Mouse (Mus musculus): ENCODE measurements around the gene Theg.
A peak's percentile ranks its signal among the peaks of the same experiment; 100 is the strongest.

Theg gene

DNA sequence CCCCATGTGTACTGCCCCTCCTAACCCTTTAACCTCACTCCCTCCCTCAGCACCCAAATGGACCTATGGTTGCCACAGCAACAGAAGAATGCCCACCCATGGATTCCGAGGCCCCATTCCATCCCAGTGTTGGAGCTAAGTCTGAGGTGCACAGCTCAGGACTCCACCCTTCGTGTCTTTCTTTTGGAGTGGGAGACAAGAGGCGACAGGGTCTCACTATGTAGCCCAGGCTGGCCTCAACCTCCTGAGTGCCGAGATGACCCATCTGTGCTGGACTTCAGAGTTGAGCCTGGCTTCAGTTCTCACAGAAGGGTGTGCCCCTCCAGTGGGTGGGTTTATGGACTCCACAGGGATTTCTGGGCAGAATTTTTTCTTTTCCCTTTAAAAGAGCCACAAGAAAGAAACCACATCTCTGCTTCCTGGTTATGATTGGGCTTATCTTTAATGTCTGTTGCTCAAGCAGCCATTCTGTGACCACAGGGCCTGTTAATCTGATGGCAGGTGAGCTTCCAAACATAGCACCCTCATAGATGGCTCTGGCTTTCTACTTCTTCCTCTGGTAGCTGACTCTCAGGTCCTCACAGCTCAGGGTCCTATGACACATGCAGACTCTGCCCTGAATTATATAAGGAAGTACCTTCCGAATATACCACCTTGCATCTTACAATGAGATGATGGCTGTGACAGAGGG is at the start of gene Theg:
Theg (minus strand) TSS at position 271 of the 691 bp plus-strand sequence.
- no peak for DNase-seq (ENCODE audit: low spot score in 2 of 2)

DNA sequence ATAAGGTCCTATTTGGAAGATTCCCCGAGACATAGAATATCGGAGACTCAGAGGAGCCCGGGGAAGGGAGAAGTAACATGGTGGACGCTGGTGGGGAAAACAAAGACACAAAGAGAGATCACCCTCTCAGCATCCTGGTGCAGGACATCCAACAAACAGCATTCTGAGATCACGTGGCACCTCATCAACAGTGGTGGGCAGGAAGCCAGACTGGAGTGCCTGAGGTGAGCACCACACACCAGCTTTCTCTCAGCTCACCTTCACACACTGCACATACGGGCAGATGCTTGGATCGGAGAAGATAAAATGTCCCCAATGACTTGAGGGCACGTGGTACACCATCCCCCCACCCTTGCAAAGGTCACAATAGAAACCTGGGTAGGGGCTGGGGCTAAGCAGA is 49.2 kb upstream of the Theg start:
- DNase-seq (ENCODE audit: low spot score in 2 of 2): no peak

DNA sequence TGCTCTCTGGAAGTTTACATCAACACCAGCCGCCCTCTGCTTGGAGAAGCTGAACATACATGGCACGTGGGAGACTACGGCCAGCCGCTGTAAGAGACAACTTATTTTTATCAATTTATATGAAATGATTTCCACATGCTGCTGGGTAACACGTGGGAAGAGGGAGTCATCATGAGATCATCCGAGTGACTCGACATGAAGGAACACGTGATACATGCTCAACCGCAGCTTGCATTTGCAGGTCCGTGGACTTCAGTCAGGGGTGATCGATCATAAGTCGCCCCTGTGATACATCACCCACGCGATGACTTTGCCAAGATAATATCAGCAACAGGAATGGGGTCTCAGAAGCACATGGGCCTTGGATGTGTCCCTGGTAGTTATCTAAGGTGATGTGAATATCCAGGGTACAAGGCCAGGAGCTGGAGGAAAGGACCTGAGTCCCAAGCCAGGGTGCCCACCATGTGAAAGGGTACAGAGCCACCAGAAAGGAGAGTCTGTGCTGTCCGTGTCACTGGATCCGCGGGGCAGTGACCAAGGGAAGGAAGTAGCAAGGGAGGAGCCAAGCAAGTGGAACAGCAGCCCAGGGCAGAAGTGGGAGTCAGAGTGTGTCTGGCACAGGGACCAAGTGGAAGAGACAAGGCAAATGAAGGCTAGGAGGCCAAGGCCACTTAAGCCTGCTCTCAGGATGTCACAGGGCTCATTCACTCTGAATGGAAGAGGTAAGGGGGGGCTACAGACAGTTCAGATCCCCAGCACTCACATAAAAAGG is 46.1 kb upstream of the Theg start:
- peak in 1 of 2 experiments; percentile 42 for DNase-seq (ENCODE audit: low spot score in 2 of 2)

DNA sequence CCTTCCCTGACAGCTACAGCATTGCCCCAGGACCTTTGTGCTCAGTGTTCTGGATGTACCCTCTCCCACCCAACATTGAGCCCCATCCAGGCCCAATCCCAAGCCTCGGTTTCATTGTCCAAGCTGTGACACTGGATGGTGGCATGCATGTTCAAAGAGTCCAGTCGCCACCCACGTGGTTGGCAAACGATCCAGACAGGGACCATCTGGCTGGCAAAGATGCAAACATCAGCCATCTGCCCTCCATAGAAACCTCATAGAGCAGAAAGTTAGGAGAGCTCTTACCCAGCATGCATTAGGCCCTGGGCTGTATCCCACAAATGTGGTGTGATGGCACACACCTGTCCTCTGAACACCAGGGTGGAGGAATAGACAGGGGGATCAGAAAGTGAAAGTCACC is 44.3 kb upstream of the Theg start:
- DNase-seq (ENCODE audit: low spot score in 2 of 2): peak; percentile 57 to 59

DNA sequence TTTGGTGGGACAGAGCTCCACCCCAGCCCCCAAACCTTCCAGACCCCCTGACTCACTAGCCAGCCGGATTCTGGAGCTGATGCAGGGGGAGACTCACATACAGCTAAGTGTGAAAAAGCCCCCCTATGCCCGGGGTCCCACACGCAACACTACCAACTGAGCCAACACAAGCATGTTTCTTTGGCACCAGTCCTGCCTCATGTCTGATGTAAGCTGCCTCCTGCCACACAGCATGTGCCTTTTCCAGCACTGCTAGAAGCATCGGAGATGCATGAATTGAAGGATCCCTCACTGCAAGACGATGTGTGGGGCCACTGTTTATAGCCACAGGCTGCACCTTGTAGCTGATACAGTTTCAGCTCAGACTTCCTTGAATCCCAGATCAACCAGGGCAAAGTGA is 41.2 kb upstream of the Theg start:
- DNase-seq (ENCODE audit: low spot score in 2 of 2): no peak

DNA sequence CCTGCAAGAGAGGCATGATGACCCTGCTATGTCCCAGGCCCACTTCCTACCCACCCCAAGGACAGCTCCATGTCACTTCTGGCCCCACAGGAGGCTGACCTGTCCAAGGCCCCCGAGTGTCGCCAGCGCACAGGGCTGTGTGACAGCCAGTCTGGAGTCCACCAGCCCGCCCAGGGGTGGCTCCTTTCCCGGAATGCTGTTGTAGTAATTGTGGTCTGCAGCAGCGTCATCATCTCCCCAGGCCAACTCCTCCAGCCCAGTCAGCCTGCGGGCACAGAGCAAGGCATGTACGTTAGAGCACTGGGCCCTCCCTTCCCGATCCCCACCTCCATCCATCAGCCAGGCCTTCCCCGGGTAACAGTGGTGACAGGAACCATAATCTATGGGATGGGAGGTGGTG is 39.0 kb upstream of the Theg start:
- DNase-seq (ENCODE audit: low spot score in 2 of 2): no peak

DNA sequence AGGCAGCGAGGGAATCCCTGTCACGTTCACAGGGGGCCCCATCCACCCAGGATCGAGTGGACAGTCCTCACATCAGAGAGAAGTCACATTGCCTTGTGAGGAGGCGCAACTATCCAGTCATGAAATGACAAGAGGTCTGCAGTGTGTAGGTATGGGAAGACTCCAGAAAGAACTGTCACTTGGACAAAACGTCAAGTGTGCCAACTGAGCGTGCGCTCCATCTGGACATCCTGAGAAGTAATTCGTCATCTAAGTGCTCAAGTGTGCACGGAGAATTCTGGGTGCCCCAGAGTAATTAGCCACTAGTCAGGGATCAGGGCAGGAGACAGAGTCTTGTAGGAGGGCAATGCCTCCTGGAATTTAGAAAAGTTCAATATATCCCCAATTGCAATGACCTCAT is 38.3 kb upstream of the Theg start:
- DNase-seq (ENCODE audit: low spot score in 2 of 2): no peak

DNA sequence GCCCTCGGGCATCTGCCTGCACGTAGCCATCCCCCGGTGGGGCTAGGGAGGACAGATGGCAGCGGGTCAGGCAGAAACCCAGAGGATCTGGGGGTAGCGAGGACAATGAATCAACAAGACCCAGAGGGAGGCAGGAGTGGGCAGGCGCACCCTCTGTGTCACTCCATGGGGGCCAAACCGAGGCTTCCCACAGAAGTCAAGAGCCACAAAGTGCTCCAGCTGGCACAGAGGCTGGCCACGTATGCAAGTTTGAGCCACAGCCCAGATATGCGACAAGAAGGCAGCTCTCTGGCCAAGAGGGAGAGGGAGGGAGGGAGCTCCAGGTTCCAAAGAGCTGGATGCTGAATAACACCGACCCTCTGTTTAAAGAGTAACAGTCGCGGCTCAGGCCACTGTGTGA is 36.8 kb upstream of the Theg start:
- DNase-seq (ENCODE audit: low spot score in 2 of 2): no peak

DNA sequence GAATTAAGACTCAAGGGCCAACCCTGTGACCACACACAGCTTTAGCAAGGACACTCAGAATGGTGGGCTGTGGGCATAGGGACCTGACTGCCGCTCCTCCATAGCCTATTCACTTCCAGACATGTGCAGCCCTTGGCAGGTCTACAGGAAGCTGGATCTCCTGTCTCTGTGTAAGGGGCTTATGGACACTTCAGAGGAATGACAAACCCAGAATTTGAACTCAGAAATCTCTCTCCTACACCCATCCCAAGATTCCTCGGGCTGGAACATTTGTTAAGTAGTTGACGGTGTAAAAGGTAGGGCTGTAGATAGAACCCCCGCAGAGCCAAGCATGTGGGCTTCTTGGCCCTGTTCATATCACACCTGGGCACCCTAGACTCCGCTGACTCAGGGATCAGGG is 29.2 kb upstream of the Theg start:
- DNase-seq (ENCODE audit: low spot score in 2 of 2): no peak

DNA sequence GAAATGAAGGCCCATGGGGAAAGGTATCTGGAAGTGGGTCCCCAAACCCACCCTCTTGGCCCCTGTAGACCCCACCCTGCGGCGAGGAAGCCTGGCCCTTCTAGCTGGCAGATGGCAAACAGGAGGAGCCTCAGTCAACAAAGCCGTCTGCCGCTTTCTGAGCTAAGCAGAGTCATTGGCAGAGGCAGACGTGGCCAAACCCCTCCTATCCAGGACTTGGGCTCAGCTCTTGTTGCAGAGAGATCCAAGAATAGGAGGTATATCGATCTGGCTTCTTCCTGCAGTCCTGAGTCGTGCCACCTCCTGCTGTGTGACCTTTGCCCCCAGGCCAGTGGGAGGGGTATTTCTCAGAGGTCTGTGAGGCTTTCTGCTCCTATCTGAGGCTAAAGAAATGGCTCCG is 28.7 kb upstream of the Theg start:
- DNase-seq (ENCODE audit: low spot score in 2 of 2): no peak

DNA sequence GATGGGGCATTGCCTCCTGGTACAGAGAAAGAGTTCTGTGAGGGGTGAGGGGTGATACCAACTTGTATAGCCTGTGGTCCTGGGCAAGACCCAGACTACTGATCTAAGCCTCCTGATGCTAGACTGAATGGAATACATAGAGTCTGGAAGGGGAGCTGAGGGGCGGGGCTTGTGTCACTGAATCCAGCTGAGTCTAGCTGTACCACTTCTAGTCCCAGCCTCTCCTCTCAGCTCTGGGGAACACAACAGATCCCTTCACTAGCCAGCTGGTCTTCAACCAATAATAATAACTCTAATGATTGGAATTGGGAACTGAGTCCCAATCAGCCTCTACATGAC is 27.1 kb upstream of the Theg start:
- DNase-seq (ENCODE audit: low spot score in 2 of 2): no peak

DNA sequence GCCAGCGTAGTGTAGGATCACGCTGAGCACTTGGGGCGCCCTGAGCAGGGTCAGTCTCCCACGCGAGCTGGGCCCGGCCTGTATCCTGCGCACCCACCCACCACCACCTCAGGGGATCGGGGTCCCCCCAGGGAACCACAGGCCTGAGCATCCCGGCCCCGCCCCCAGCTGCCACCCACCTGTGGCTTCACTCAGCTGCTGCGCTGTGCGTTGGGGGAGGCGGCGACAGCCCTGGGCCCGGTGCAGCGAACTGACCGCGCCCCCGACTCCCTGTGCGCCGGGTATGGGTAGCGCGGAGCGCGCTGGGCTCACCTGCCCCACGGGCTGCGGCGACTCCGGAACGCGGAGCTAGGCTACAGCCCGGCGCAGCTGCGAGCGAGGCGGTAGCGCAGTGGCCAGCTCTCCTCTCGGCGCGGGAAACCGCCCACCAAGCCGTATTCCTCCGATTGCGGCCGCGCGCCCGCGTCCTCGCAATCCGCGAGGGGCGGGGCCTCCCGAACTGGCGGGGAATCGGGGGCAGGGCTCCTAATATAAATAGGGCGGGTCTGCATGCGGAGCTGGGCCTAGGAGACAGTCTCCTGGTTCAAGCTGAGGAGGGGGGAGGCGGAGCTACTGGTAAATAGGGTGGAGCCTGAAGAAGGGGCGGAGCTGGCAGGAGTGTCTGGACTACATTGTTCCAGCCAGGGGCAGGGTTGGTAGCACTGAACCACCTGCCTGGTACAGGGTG is 26.6 kb upstream of the Theg start, which contains the start of gene C2cd4c:
C2cd4c (minus strand) TSS at position 448 of the 727 bp plus-strand sequence.
- peak; percentile 64 to 71 for DNase-seq (ENCODE audit: low spot score in 2 of 2)

DNA sequence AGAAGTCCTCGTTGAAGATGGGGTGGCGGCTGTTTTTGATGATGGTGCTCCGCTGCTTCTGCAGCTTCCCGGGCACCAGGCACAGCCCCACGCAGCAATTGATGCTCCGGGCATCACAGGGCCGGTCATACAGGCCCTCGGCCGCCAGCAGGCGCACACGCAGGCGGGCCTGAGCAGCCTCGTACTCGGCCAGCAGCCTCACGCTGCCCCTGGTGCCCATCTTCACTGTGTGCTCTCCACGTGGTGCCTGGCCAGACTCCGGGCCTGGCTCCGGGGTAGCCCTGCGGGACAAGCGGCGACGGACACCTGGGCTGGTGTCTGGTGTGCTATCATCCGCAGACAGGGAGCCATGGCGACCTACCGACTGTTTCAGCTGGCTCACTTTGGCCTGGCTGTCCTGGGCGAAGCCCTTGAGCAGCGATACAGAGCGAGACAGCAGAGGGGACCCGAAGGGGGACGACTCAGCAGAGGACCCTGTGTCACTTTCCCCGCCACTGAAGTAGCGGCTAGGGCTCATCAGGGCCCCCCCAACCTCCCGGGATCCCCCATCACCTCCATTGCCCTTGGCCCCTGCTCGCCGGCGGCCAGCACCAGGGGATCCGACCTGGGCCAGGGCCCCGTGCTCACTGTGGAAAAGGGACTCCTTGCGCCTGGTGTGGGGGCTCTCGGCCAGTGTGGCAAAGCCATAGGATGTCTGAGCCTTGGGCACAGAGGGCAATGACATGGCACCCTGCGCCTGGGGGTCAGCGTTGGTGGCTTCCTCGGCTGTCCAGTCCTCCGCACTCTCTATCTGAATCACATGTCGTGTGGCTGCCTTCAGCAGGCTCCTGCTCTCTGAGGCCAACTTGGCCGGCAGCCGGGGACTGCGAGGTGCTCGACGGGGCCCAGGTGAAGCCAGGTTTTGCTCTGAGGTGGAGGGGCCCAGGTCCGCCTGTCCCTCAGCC is 25.3 kb upstream of the Theg start:
- no peak for DNase-seq (ENCODE audit: low spot score in 2 of 2)

DNA sequence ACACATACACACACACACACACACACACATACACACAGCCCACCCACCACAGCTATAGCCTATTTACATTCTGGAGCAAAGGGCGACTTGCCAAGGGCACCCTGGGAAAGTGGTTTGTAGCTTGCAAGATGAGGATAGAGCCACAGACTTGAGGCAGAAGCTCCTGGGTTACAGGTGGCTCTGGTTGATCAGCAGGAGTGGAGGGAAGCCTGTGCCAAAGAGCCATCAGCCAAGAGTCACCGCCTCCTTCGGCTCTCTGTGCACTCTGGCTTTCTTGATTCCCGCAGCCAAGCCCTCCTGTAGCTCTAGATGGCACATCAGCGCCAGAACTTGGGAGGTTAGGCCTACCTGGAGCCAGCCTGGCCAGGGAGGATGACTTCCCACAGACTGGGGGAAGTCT is 24.2 kb upstream of the Theg start:
- no peak for DNase-seq (ENCODE audit: low spot score in 2 of 2)

DNA sequence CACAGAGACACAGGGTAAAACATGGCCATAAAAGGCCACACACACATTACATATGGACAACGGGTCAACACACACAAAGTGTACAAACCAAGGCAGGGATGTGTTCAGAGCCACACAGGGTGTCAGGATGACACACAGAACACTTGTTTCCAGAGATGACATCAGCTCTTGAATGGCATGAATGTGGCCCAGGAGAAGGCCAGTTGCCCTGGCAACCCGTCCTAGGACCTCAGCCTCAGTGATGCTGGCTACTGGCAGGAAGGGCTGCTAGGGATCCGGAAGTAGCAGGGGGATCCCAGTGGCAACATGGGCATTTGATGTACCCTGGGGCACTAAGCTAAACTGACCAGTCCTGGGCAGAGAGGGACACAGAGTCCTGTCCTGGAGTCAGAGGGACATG is 22.1 kb upstream of the Theg start:
- no peak for DNase-seq (ENCODE audit: low spot score in 2 of 2)

DNA sequence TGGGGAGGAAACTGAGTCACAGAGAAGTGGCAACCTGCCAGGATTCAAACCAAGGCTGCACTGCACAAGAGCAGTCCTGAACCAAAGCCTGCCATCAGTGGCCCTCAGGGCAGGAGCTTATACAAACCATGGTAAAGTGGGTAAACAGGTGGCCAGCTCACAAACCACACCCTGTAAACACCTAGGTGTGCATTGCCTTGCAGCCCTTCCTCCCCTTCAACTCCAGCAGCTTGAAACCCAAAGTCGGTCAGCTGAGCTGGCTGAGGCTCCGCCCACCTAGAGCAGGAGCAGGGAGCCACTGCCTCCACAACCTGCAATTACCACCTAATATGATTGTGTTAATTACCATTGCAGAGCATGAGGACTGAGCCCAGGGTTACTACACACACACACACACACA is 20.8 kb upstream of the Theg start:
- no peak for DNase-seq (ENCODE audit: low spot score in 2 of 2)

DNA sequence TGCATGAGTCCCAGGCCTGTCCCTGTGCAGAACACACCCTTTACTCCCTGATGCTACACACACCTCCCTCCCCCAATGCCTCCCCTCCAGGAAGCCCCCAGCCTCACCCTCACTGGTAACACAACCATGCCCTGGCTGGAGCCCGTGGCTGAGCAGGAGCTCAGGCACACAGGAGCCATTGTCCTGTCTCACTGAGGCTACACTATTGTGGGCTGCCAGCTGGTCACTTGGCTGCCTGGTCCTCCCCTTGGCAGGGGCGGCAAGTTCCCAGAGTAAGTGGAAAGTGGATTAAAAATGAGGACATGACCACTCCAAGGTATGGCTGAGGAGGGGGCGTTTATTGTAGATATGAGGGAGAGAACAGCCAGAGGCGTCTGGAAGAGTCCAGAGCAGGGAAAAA is 19.4 kb upstream of the Theg start:
- no peak for DNase-seq (ENCODE audit: low spot score in 2 of 2)

DNA sequence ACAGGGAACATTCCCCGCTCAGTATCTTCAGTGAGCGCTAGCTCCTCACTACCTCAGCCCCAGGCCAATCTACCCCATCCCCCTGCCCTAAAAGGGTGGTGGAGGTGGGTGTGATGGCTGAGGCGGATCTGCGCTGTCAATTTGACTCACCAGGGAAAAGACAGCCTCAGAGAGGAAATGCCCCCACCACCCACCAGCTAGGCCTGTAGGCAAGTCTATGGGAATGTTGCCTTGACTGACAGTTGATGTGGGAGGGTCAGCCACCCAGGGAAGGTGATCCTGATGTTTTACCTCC is 10.8 kb upstream of the Theg start:
- DNase-seq (ENCODE audit: low spot score in 2 of 2): peak; percentile 39 to 44

DNA sequence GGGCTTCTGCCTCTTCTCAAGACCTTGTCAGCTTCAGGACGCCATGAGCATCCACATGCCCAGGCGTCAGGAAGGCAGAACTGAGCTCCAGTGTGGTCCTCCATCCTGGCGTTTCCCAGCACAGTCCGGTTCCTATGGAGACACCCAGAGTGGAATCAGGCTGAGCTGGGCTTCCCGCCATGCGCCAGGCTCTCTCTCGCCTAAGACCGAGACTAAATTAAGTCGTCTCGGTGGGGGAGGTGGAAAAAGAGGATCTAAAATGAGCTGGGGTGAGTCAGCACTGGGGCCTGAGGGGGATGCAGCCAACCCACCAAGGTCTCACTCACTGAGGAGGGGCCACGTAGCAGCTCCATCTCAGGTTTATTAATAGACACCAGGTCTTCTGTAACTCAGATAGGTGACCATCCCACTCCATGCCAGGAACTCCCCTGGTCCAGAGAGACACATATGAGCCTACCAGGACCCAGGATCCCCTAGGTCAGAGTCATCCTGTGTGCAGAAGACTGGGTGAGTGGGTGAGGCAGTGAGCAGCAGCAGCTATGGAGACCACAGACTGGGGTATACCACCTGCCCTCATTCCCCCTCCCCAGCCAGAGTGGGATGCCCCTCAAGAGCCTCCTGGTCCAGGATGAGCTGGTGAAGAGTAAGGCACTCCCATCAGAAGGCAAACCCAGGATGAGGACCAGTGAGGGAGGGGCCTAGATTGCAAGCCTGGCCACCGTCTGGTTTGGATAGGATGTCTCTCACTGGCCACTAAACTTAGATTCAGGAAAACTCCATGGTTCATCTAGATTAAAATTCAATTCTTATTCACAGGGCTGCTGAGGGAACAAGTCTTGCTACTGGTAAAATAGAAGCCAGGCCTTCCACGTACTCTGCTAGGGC is 10.2 kb upstream of the Theg start:
- DNase-seq (ENCODE audit: low spot score in 2 of 2): peak; percentile 75 to 82

DNA sequence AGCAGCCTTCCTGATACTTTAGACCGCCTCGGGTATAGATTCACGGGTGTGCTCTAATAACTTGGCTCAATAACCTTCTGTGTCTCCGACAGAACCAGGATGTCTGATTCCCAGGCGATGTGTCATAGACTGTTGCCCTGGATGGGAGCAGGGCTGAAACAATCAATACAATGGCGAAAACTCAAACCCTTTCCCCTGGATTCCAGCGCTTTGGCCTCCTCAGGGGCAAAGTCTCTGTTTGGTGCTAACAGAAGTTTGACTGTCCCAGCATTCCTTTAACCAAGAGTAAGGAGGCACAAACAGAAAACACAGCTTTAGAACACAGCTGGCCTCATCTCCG is 8.4 kb upstream of the Theg start:
- DNase-seq (ENCODE audit: low spot score in 2 of 2): no peak
